In the genomic region with DNA sequence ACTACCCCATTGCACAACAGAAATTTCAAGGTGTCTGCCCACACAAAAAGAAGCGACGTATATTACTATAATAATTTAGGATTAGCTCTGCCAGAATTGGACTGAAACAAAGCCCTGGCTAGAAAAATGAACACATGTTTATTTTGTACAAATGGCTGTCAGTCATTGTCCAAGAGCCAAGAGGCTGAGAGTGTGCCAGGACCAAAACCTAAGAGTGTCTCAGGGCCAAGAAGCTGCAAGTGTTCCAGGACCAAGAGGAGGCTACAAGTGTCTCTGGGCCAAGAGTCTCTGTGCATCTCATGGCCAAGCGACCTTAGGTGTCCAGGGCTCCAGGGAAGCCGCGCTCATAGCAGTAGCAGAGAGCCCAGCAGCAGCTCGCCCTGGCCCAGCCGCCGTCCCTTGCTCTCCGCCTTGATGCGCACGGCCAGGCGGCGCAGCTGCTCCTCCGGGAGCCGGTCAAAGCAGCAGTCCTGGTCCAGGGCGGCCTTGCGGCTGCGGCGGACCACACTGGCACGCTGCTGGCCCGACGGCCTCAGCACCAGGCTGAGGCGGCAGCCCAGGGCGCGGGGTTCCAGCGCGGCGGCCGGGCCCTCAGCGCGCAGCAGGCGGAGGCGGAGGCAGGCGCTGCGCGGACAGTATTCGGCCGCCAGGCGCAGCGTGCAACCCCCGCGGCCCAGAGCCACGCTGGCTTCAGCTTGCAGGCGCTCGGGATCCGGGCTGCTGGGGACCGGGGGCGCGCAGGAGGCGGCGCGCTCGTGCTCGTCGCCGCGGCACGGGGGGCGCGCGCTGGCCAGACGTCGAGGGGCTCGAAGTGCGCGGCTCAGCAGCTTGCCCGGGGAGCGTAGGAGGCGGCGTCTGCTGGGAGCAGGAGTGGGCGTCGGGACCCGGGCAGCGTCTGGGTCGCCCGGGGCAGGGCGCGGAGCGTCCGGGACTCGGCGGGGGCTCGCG, we compare ENCODE assay signal across 8 mouse cellular contexts. TPM values are rescaled to one million over a fixed set of nuclear protein-coding genes. Genes with fewer than 3 reads are reported as not detected.
DNase-seq lines count a peak whose midpoint lies in the region; ATAC-seq and TF ChIP-seq lines count a peak whose summit lies in the region.

No protein-coding gene starts in this region.

- ATAC-seq in forebrain, postnatal 0 days, result peak; percentile 77
- peak; percentile 79 for ATAC-seq in hindbrain, embryonic 14.5 days (ENCODE audit: low FRiP score)
- ATAC-seq in limb, embryonic 13.5 days (ENCODE audit: low FRiP score, low read depth), result peak; percentile 74
- ATAC-seq in midbrain, embryonic 16.5 days, result peak; percentile 79

- TF ChIP-seq EP300 in heart, adult 2 months (IDR thresholded peaks at IDR 0.05; ENCODE audit: insufficient read depth, low read depth, low read length), result no peak

- WGBS in heart, adult 2 months, result 3% methylated on average over 82 of the region's 84 CpGs
- WGBS in forebrain, postnatal 0 days, result 3% methylated on average over 70 of the region's 84 CpGs
- 2% methylated on average over 75 of the region's 84 CpGs for WGBS in hindbrain, embryonic 14.5 days
- 2% methylated on average over 79 of the region's 84 CpGs for WGBS in limb, embryonic 13.5 days
- 4% methylated on average over 43 of the region's 84 CpGs for WGBS in midbrain, embryonic 16.5 days

- H3K4me1 ChIP-seq in heart, adult 2 months (ENCODE audit: control insufficient read depth, insufficient read depth, low read length), result peaks cover 3% of the 10 kb centered on the region
- no peaks in the 10 kb centered on the region for H3K4me1 ChIP-seq in forebrain, postnatal 0 days (ENCODE audit: insufficient read depth)
- peaks cover 4% of the 10 kb centered on the region for H3K4me1 ChIP-seq in hindbrain, embryonic 14.5 days (replicated peaks; ENCODE audit: control insufficient read depth, insufficient read depth, low read length)
- H3K4me1 ChIP-seq in limb, embryonic 13.5 days, result peaks cover 16% of the 10 kb centered on the region
- H3K4me1 ChIP-seq in midbrain, embryonic 16.5 days (ENCODE audit: control insufficient read depth, insufficient read depth, low read length), result peaks cover 14% of the 10 kb centered on the region; the same call in 1 of the 2 replicates

- DNase-seq in heart, adult 2 months, result peak; percentile 52 to 66
- DNase-seq in heart, adult 9 months (ENCODE audit: low spot score in 2 of 2), result no peak
- DNase-seq in cerebellum, adult 8-10 months, result peak; percentile 51
- peak; percentile 73 for DNase-seq in forebrain, postnatal 0 days
- DNase-seq in hindbrain, embryonic 14.5 days (ENCODE audit: low spot score), result peak; percentile 64
- peak; percentile 19 to 35 for DNase-seq in thymus, postnatal 36 days

- H3K4me3 ChIP-seq in heart, adult 2 months, result peak overlapping the region; percentile 46
- H3K4me3 ChIP-seq in forebrain, postnatal 0 days (ENCODE audit: low read depth, low read length), result peak overlapping the region; percentile 56
- H3K4me3 ChIP-seq in hindbrain, embryonic 14.5 days (replicated peaks; ENCODE audit: low read length), result peak overlapping the region; percentile 53
- peak overlapping the region; percentile 64 for H3K4me3 ChIP-seq in limb, embryonic 13.5 days
- peak overlapping the region; percentile 61 for H3K4me3 ChIP-seq in midbrain, embryonic 16.5 days (ENCODE audit: low read depth, low read length)

- H3K79me2 ChIP-seq in heart, adult 2 months (replicated peaks; ENCODE audit: control insufficient read depth, insufficient read depth, low read length), result no peaks in the 10 kb centered on the region

- H3K9ac ChIP-seq in heart, adult 2 months (ENCODE audit: low read depth, low read length), result peak overlapping the region; percentile 62
- peak overlapping the region; percentile 52 for H3K9ac ChIP-seq in forebrain, postnatal 0 days
- H3K9ac ChIP-seq in hindbrain, embryonic 14.5 days, result peak overlapping the region; percentile 54
- H3K9ac ChIP-seq in limb, embryonic 13.5 days, result peak overlapping the region; percentile 65
- H3K9ac ChIP-seq in midbrain, embryonic 16.5 days (ENCODE audit: low read depth, low read length), result peak overlapping the region; percentile 64

- peaks cover 5% of the 10 kb centered on the region for H3K27me3 ChIP-seq in heart, adult 2 months (ENCODE audit: control insufficient read depth, insufficient read depth, low read length)
- peaks cover 15% of the 10 kb centered on the region for H3K27me3 ChIP-seq in forebrain, postnatal 0 days (ENCODE audit: insufficient read depth, low read length)
- H3K27me3 ChIP-seq in hindbrain, embryonic 14.5 days (ENCODE audit: control insufficient read depth, insufficient read depth, low read length), result peaks cover 52% of the 10 kb centered on the region
- H3K27me3 ChIP-seq in limb, embryonic 13.5 days, result peaks cover 44% of the 10 kb centered on the region
- H3K27me3 ChIP-seq in midbrain, embryonic 16.5 days (ENCODE audit: control insufficient read depth, insufficient read depth, low read depth, low read length), result peaks cover 26% of the 10 kb centered on the region

- no peak overlapping the region for H3K27ac ChIP-seq in heart, adult 2 months
- H3K27ac ChIP-seq in forebrain, postnatal 0 days (ENCODE audit: low read depth, low read length), result no peak overlapping the region
- no peak overlapping the region for H3K27ac ChIP-seq in hindbrain, embryonic 14.5 days
- no peak overlapping the region for H3K27ac ChIP-seq in limb, embryonic 13.5 days
- 0 out of 2 replicates have a peak overlapping the region, but pooled peaks have one; percentile 22 for H3K27ac ChIP-seq in midbrain, embryonic 16.5 days (ENCODE audit: low read length)

- peak overlapping the region; percentile 74 for H3K4me2 ChIP-seq in forebrain, postnatal 0 days (ENCODE audit: low read depth)
- H3K4me2 ChIP-seq in hindbrain, embryonic 14.5 days (replicated peaks), result peak overlapping the region; percentile 77
- peak overlapping the region; percentile 91 for H3K4me2 ChIP-seq in limb, embryonic 13.5 days (replicated peaks)
- peak overlapping the region; percentile 71 for H3K4me2 ChIP-seq in midbrain, embryonic 16.5 days (ENCODE audit: low read length)

- no peak for TF ChIP-seq CTCF in heart, adult 2 months (IDR thresholded peaks at IDR 0.05)
- no peak for TF ChIP-seq CTCF in forebrain, postnatal 0 days (IDR thresholded peaks at IDR 0.05; ENCODE audit: low read depth)

- no peaks in the 10 kb centered on the region for H3K36me3 ChIP-seq in heart, adult 2 months (ENCODE audit: control insufficient read depth, insufficient read depth, low read length)
- H3K36me3 ChIP-seq in forebrain, postnatal 0 days (ENCODE audit: insufficient read depth), result no peaks in the 10 kb centered on the region
- H3K36me3 ChIP-seq in hindbrain, embryonic 14.5 days (replicated peaks; ENCODE audit: control insufficient read depth, insufficient read depth), result no peaks in the 10 kb centered on the region
- H3K36me3 ChIP-seq in limb, embryonic 13.5 days, result no peaks in the 10 kb centered on the region
- no peaks in the 10 kb centered on the region for H3K36me3 ChIP-seq in midbrain, embryonic 16.5 days (ENCODE audit: control insufficient read depth, insufficient read depth, low read length)

- TF ChIP-seq POLR2A in heart, adult 2 months (IDR thresholded peaks at IDR 0.05; ENCODE audit: insufficient read depth, low read depth, low read length), result no peak

- H3K9me3 ChIP-seq in forebrain, postnatal 0 days (ENCODE audit: low read length), result no peaks in the 10 kb centered on the region
- no peaks in the 10 kb centered on the region for H3K9me3 ChIP-seq in hindbrain, embryonic 14.5 days (ENCODE audit: control insufficient read depth, low read length)
- no peaks in the 10 kb centered on the region for H3K9me3 ChIP-seq in limb, embryonic 13.5 days
- no peaks in the 10 kb centered on the region for H3K9me3 ChIP-seq in midbrain, embryonic 16.5 days (replicated peaks; ENCODE audit: control insufficient read depth, low read length, poor library complexity, severe bottlenecking)

- intact Hi-C loops in heart, adult 2 months (cut with DNase I), result no loop called here

RNA-seq across cellular contexts. Expression of gene C2cd4a, which starts 1.4 kb away (rescaled TPM):
- total RNA-seq in heart, adult 2 months (2021), result not detected
- 0.08 TPM in 1 of 2 replicates, not detected in the other for polyA plus RNA-seq in heart, adult 2 months (2012; rRNA removed)
- total RNA-seq in forebrain, postnatal 0 days (2014; rRNA removed), result 0.14 and 0.15 TPM in 2 replicates
- polyA plus RNA-seq in forebrain, postnatal 0 days (2015; fragmentation: Nextera tagmentation; extraction: Ambion mirVana), result 0.33 and 0.46 TPM in 2 replicates
- polyA plus RNA-seq in hindbrain, embryonic 14.5 days (2014; fragmentation: Nextera tagmentation; extraction: Ambion mirVana), result 0.41 and 0.64 TPM in 2 replicates
- 0.33 and 0.40 TPM in 2 replicates for polyA plus RNA-seq in limb, embryonic 13.5 days (2015; fragmentation: Nextera tagmentation; extraction: Ambion mirVana)
- polyA plus RNA-seq in midbrain, embryonic 16.5 days (2015; fragmentation: Nextera tagmentation; extraction: Ambion mirVana), result 0.25 and 0.30 TPM in 2 replicates

RNA-seq across cellular contexts. Expression of gene Vps13c, which starts 9.5 kb away (rescaled TPM):
- 10 to 100 TPM; 41.1 to 51.1 TPM for total RNA-seq in heart, adult 2 months (2021)
- 6.5 and 13.2 TPM in 2 replicates for polyA plus RNA-seq in heart, adult 2 months (2012; rRNA removed)
- 20.9 and 22.9 TPM in 2 replicates for total RNA-seq in forebrain, postnatal 0 days (2014; rRNA removed)
- 2.8 and 4.6 TPM in 2 replicates for polyA plus RNA-seq in forebrain, postnatal 0 days (2015; fragmentation: Nextera tagmentation; extraction: Ambion mirVana)
- polyA plus RNA-seq in hindbrain, embryonic 14.5 days (2014; fragmentation: Nextera tagmentation; extraction: Ambion mirVana), result 14.4 and 15.0 TPM in 2 replicates
- polyA plus RNA-seq in limb, embryonic 13.5 days (2015; fragmentation: Nextera tagmentation; extraction: Ambion mirVana), result 4.4 and 4.6 TPM in 2 replicates
- 9.9 and 10.0 TPM in 2 replicates for polyA plus RNA-seq in midbrain, embryonic 16.5 days (2015; fragmentation: Nextera tagmentation; extraction: Ambion mirVana)

Comparison
In these comparisons a context has a peak if more than half of its experiments do, and no peak if none do; other contexts are left out.
1. DNase-seq: peak in heart, adult 2 months (2 of 2), cerebellum, adult 8-10 months (single experiment), forebrain, postnatal 0 days (single experiment), hindbrain, embryonic 14.5 days (single experiment) and thymus, postnatal 36 days (2 of 2); none in heart, adult 9 months (0 of 2).
2. Peak in every context shown above with its lines, with median percentiles within 50 percentile points of each other: H3K4me3 ChIP-seq, H3K9ac ChIP-seq, ATAC-seq and H3K4me2 ChIP-seq.